In genomic region chr10:75304413-75304812, GRCm38 (mm10) we compare ENCODE assay signal across 9 mouse cellular contexts. TPM values are rescaled to one million over a fixed set of nuclear protein-coding genes. Genes with fewer than 3 reads are reported as not detected.
A peak's percentile ranks its signal among the peaks of the same experiment; 100 is the strongest.
DNase-seq lines count a peak whose midpoint lies in the region; ATAC-seq and TF ChIP-seq lines count a peak whose summit lies in the region.
"Had no signal": no experiment of that assay in that cellular context is flagged by ENCODE, and none has a peak within 500 bp of the region (broad histone marks: within the 10 kb centered on the region; RNA-seq: fewer than 3 reads in every experiment).

No protein-coding gene starts in this region.

- H3K4me1 ChIP-seq in CH12.LX (ENCODE audit: control insufficient read depth in 1 of 2, insufficient read depth in 2 of 2), result peaks cover 9 to 65% of the 10 kb centered on the region in 2 experiments
- peaks cover 7% of the 10 kb centered on the region for H3K4me1 ChIP-seq in forebrain, embryonic 14.5 days (ENCODE audit: control insufficient read depth, insufficient read depth, low read length)
- H3K4me1 ChIP-seq in kidney, postnatal 0 days (replicated peaks; ENCODE audit: insufficient read depth, low read length), result peaks cover 12% of the 10 kb centered on the region; the same call in 1 of the 2 replicates
- H3K4me1 ChIP-seq: midbrain, embryonic 12.5 days had no signal

- TF ChIP-seq EP300 in CH12.LX (IDR thresholded peaks at IDR 0.05; ENCODE audit: low read length), result no peak

- no peak for TF ChIP-seq POLR2A in CH12.LX (IDR thresholded peaks at IDR 0.05; ENCODE audit: low read depth, low read length)

- no peaks in the 10 kb centered on the region; the same call in 1 of the 2 replicates for H3K79me2 ChIP-seq in CH12.LX (replicated peaks; ENCODE audit: control insufficient read depth, extremely low read depth, insufficient read depth, poor library complexity, severe bottlenecking)

- peak; percentile 44 to 78 for DNase-seq in heart, adult 18-20 months
- DNase-seq in heart, postnatal 25 days (ENCODE audit: low spot score), result no peak
- no peak for DNase-seq in CH12.LX (ENCODE audit: extremely low read depth)
- DNase-seq in forebrain, embryonic 14.5 days (ENCODE audit: low spot score), result no peak
- peak; percentile 52 for DNase-seq in kidney, postnatal 0 days (ENCODE audit: low spot score)
- DNase-seq in retina, postnatal 1 day, result no peak
- DNase-seq in thymus, postnatal 25 days, result no peak
- no peak for DNase-seq in gastrocnemius, postnatal 25 days

- no peak overlapping the region for H3K9ac ChIP-seq in CH12.LX (ENCODE audit: insufficient read depth, low read depth)
- no peak overlapping the region for H3K9ac ChIP-seq in forebrain, embryonic 14.5 days (ENCODE audit: low read length)
- no peak overlapping the region; the same call in 1 of the 2 replicates for H3K9ac ChIP-seq in kidney, postnatal 0 days (ENCODE audit: low read depth, low read length)
- H3K9ac ChIP-seq: midbrain, embryonic 12.5 days had no signal

- in situ Hi-C loops in CH12.LX (cut with MboI; ENCODE audit: low pct_ligation_motif_present, low pct_unique_long_range_greater_than_20kb, low sequenced_read_pairs), result no loop called here

- H3K4me2 ChIP-seq in CH12.LX (ENCODE audit: insufficient read depth, low read depth, poor library complexity, severe bottlenecking), result no peak overlapping the region
- H3K4me2 ChIP-seq in forebrain, embryonic 14.5 days (ENCODE audit: low read length), result no peak overlapping the region
- H3K4me2 ChIP-seq in kidney, postnatal 0 days (ENCODE audit: low read length), result no peak overlapping the region
- H3K4me2 ChIP-seq: midbrain, embryonic 12.5 days had no signal

- H3K9me3 ChIP-seq in CH12.LX (replicated peaks; ENCODE audit: low read length), result no peaks in the 10 kb centered on the region
- no peaks in the 10 kb centered on the region for H3K9me3 ChIP-seq in forebrain, embryonic 14.5 days (replicated peaks; ENCODE audit: control insufficient read depth, low read length)
- no peaks in the 10 kb centered on the region for H3K9me3 ChIP-seq in kidney, postnatal 0 days (replicated peaks; ENCODE audit: low read length)
- H3K9me3 ChIP-seq: midbrain, embryonic 12.5 days had no signal

- intact Hi-C loops in heart, postnatal 25 days (cut with DNase I), result no loop called here

- WGBS in forebrain, embryonic 14.5 days, result 74% methylated on average over 6 of the region's 6 CpGs
- 32% methylated on average over 6 of the region's 6 CpGs for WGBS in kidney, postnatal 0 days

- peak; percentile 24; the same call in 1 of the 2 replicates for ATAC-seq in forebrain, embryonic 14.5 days
- peak; percentile 65 for ATAC-seq in kidney, postnatal 0 days (replicated peaks; ENCODE audit: low FRiP score, low read depth)

- TF ChIP-seq CTCF in CH12.LX (conservative IDR thresholded peaks at IDR 0.05 in 1 of 2, IDR thresholded peaks at IDR 0.05 in 1 of 2; ENCODE audit: low read depth in 2 of 2, low read length in 2 of 2), result no peak
- TF ChIP-seq CTCF in kidney, postnatal 0 days (IDR thresholded peaks at IDR 0.05; ENCODE audit: low read depth), result no peak

- peaks cover 35 to 71% of the 10 kb centered on the region in 2 experiments for H3K36me3 ChIP-seq in CH12.LX (replicated peaks in 1 of 2; ENCODE audit: control insufficient read depth in 1 of 2, insufficient read depth in 1 of 2, low read length in 1 of 2)
- peaks cover 45% of the 10 kb centered on the region for H3K36me3 ChIP-seq in forebrain, embryonic 14.5 days (ENCODE audit: control insufficient read depth, insufficient read depth, low read length)
- peaks cover 34% of the 10 kb centered on the region for H3K36me3 ChIP-seq in kidney, postnatal 0 days (ENCODE audit: insufficient read depth, low read length)

- no peak overlapping the region for H3K4me3 ChIP-seq in CH12.LX (replicated peaks in 1 of 3; ENCODE audit: low read depth in 2 of 3, low read length in 2 of 3, poor library complexity in 1 of 3)
- H3K4me3 ChIP-seq in forebrain, embryonic 14.5 days (ENCODE audit: low read depth, low read length), result no peak overlapping the region
- no peak overlapping the region for H3K4me3 ChIP-seq in kidney, postnatal 0 days (replicated peaks; ENCODE audit: low read depth, low read length)
- H3K4me3 ChIP-seq: midbrain, embryonic 12.5 days had no signal

- H3K27ac ChIP-seq in CH12.LX (ENCODE audit: insufficient read depth, low read depth), result peak overlapping the region; percentile 1; the same call in 1 of the 2 replicates
- peak overlapping the region; percentile 75 for H3K27ac ChIP-seq in forebrain, embryonic 14.5 days (ENCODE audit: low read depth, low read length)
- H3K27ac ChIP-seq in kidney, postnatal 0 days, result peak overlapping the region; percentile 19
- H3K27ac ChIP-seq: midbrain, embryonic 12.5 days had no signal

- H3K27me3 ChIP-seq in CH12.LX (replicated peaks), result no peaks in the 10 kb centered on the region
- H3K27me3 ChIP-seq in forebrain, embryonic 14.5 days (replicated peaks; ENCODE audit: control insufficient read depth, insufficient read depth, low read length), result no peaks in the 10 kb centered on the region
- H3K27me3 ChIP-seq in kidney, postnatal 0 days (ENCODE audit: insufficient read depth, low read length), result no peaks in the 10 kb centered on the region
- H3K27me3 ChIP-seq: midbrain, embryonic 12.5 days had no signal

- dilution Hi-C loops in CH12.LX (cut with MboI; ENCODE audit: extremely low pct_ligation_motif_present, extremely low pct_unique_long_range_greater_than_20kb, low sequenced_read_pairs), result no loop called here

- TF ChIP-seq RAD21 in CH12.LX (IDR thresholded peaks at IDR 0.05; ENCODE audit: low read depth, low read length), result no peak

TF ChIP-seq in CH12.LX, 34 proteins besides CTCF, POLR2A, EP300 and RAD21:
- no peak for TF ChIP-seq ETS1 (conservative IDR thresholded peaks at IDR 0.05; ENCODE audit: low read depth, low read length)
- no peak for TF ChIP-seq UBTF (IDR thresholded peaks at IDR 0.05; ENCODE audit: low read depth, low read length)
- no peak for TF ChIP-seq TCF12 (IDR thresholded peaks at IDR 0.05; ENCODE audit: low read depth, low read length)
- no peak for TF ChIP-seq PAX5 (IDR thresholded peaks at IDR 0.05; ENCODE audit: low read length)
- TF ChIP-seq CHD1 (IDR thresholded peaks at IDR 0.05; ENCODE audit: low read depth, low read length), result no peak
- TF ChIP-seq USF2 (conservative IDR thresholded peaks at IDR 0.05; ENCODE audit: low read depth, low read length), result no peak
- TF ChIP-seq NRF1 (IDR thresholded peaks at IDR 0.05; ENCODE audit: low read depth, low read length), result no peak
- TF ChIP-seq MAX (IDR thresholded peaks at IDR 0.05; ENCODE audit: low read length), result no peak
- no peak for TF ChIP-seq HCFC1 (IDR thresholded peaks at IDR 0.05; ENCODE audit: low read depth, low read length)
- TF ChIP-seq RCOR1 (conservative IDR thresholded peaks at IDR 0.05; ENCODE audit: low read depth, low read length), result no peak
- TF ChIP-seq ELF1 (IDR thresholded peaks at IDR 0.05; ENCODE audit: low read depth, low read length), result no peak
- no peak for TF ChIP-seq ZKSCAN1 (IDR thresholded peaks at IDR 0.05; ENCODE audit: borderline replicate concordance, low read depth, low read length)

RNA-seq across cellular contexts. Expression of gene Adora2a, which starts 12.3 kb away (rescaled TPM):
- total RNA-seq in heart, adult 18-20 months (2021), result 1 to 10 TPM; 4.3 to 6.9 TPM
- 10 to 100 TPM in 1 of 2 experiments, 1 to 10 TPM in 1; 9.6 to 13.8 TPM for total RNA-seq in heart, postnatal 25 days (2021)
- total RNA-seq in CH12.LX (2012; rRNA removed) (7.1 and 14.4 TPM in 2 replicates), CH12.LX (2014; rRNA removed) (2.5 and 3.2 TPM in 2 replicates)
- polyA plus RNA-seq in CH12.LX (2012; ENCODE audit: insufficient read length, low read depth), result 6.4 and 7.6 TPM in 2 replicates
- polyA plus RNA-seq in forebrain, embryonic 14.5 days (2014; fragmentation: Nextera tagmentation; extraction: Ambion mirVana), result 8.8 and 12.5 TPM in 2 replicates
- 5.2 and 6.3 TPM in 2 replicates for polyA plus RNA-seq in kidney, postnatal 0 days (2015; fragmentation: Nextera tagmentation; extraction: Ambion mirVana)
- total RNA-seq in gastrocnemius, postnatal 25 days (2021), result 1 to 10 TPM; 1.0 to 1.4 TPM

Comparison
In these comparisons a context has a peak if more than half of its experiments do, and no peak if none do; other contexts are left out.
1. DNase-seq: peak in heart, adult 18-20 months (2 of 2) and kidney, postnatal 0 days (single experiment); none in heart, postnatal 25 days (single experiment), CH12.LX (single experiment), forebrain, embryonic 14.5 days (single experiment), retina, postnatal 1 day (single experiment), thymus, postnatal 25 days (single experiment) and gastrocnemius, postnatal 25 days (single experiment).
2. H3K27ac ChIP-seq: peak in every context shown above with its lines; median percentile 75 in forebrain, embryonic 14.5 days; 19 in kidney, postnatal 0 days; 1 in CH12.LX.